Mouse (Mus musculus): ENCODE measurements around the gene Kcnk10. TPM values are rescaled to one million over a fixed set of nuclear protein-coding genes. Genes with fewer than 3 reads are reported as not detected.

Kcnk10 gene
- polyA plus RNA-seq, 1 experiment, result 4.3 TPM

DNA sequence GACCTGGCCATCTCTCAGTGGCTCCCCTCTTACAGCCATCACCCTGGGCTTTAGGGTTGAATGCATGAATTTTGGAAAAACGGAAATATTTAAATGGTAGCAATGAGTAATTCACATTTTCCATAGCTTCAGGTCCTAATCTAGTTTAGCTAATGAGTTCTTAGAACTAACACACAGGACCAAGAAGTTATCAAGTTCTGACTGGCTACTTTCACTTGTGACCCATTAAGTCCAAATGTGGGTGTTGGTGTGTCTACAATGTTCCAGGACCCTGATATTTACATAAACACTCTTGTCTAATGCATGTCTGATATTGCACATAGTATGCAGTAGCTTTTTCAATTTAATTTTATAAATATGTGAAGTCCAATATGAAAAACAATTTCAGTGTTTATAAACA, 27.2 kb upstream of the Kcnk10 start:
- H3K4me1 ChIP-seq (ENCODE audit: control insufficient read depth, insufficient read depth, low read length), result no peaks in the 10 kb centered on the region
- no peak overlapping the region for H3K4me3 ChIP-seq (ENCODE audit: insufficient read depth, low read length)
- no peak overlapping the region for H3K27ac ChIP-seq (ENCODE audit: insufficient read depth, low read length)
- TF ChIP-seq POLR2A (IDR thresholded peaks at IDR 0.05; ENCODE audit: extremely low read depth, insufficient read depth, low read length) (no peak), CTCF (IDR thresholded peaks at IDR 0.05; ENCODE audit: extremely low read depth, insufficient read depth, low read length) (no peak)

DNA sequence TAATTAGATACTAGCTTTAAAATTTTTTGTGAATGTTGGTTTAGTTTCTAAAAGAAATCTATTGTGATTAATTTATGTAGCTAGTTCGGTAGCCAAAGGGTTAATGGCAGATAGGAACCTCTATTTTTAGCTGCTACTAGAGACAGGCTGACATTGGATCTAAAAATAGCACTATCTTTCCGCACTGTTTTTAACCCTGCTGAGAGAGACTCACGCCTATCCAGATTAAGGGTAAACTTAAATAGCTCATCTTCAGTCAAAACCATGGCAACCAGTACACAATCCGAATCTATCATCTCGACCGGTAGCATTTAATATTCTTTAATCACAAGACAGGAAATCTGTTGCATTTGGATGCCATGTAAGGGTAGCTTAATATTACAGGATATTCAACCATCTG, 24.0 kb upstream of the Kcnk10 start:
- no peak overlapping the region for H3K4me3 ChIP-seq (ENCODE audit: insufficient read depth, low read length)
- no peak for TF ChIP-seq CTCF (IDR thresholded peaks at IDR 0.05; ENCODE audit: extremely low read depth, insufficient read depth, low read length)
- no peak for TF ChIP-seq POLR2A (IDR thresholded peaks at IDR 0.05; ENCODE audit: extremely low read depth, insufficient read depth, low read length)
- H3K4me1 ChIP-seq (ENCODE audit: control insufficient read depth, insufficient read depth, low read length), result no peaks in the 10 kb centered on the region
- no peak overlapping the region for H3K27ac ChIP-seq (ENCODE audit: insufficient read depth, low read length)

DNA sequence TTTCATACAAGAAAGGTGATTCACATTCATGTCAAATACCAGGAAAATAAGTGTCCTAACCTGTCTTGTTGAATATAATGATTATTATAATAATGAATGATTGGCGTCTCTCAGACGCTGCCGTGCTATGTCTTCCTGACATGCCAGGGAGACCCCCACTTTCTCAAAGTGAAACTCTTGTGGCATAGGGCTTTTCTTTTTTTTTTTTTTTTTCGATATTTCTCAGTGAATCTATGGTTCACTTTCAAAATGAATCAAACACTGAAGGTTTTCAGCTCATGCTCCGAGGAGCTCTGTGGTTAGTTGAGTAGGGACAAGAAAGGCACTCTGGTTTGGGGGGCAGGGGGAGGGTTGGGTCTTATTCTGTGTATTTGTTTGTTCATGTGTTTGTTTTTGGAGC, 22.8 kb upstream of the Kcnk10 start:
- Histone ChIP-seq H3K4me3 (ENCODE audit: insufficient read depth, low read length) (no peak overlapping the region), H3K4me1 (ENCODE audit: control insufficient read depth, insufficient read depth, low read length) (no peaks in the 10 kb centered on the region), H3K27ac (ENCODE audit: insufficient read depth, low read length) (no peak overlapping the region)
- TF ChIP-seq POLR2A (IDR thresholded peaks at IDR 0.05; ENCODE audit: extremely low read depth, insufficient read depth, low read length), result no peak
- no peak for TF ChIP-seq CTCF (IDR thresholded peaks at IDR 0.05; ENCODE audit: extremely low read depth, insufficient read depth, low read length)

DNA sequence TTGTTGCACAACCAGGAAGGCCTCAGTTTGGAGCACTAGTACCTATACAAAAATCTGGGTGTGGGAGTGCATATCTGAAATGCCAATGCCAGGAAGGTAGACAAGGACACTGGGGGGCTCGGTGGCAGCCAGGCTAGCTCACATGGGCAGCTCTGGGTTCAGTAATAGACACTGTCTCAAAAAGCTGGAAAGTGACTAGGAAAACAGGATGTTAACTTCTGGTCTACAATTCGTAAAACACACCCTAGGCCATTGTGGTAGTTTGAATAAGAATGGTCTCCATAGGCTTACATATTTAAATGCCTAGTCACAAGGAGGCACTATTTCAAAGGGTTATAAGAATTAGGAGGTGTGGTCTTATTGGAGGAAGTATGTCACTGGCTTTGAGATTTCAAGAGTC, 12.9 kb upstream of the Kcnk10 start:
- H3K27ac ChIP-seq (ENCODE audit: insufficient read depth, low read length), result no peak overlapping the region
- no peak overlapping the region for H3K4me3 ChIP-seq (ENCODE audit: insufficient read depth, low read length)
- no peak for TF ChIP-seq CTCF (IDR thresholded peaks at IDR 0.05; ENCODE audit: extremely low read depth, insufficient read depth, low read length)
- TF ChIP-seq POLR2A (IDR thresholded peaks at IDR 0.05; ENCODE audit: extremely low read depth, insufficient read depth, low read length), result no peak
- H3K4me1 ChIP-seq (ENCODE audit: control insufficient read depth, insufficient read depth, low read length), result no peaks in the 10 kb centered on the region

DNA sequence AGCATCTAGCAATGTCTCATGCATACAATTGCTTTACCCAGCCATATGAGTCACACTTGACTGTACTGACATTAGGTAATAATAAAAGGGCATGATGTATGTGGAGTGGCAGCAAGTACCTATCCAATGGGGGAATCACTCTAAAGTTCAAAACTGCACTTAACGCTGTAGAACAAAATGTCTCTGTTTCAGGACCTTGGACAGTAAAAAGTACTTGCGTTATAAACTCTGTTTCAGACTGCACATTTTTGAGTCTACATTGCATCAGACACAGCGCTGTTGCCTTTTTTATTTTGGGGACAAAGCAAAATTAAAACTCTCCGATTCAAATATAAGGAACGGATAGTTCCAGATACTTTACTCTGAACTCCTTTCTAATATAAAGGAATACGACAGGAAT, 10.5 kb upstream of the Kcnk10 start:
- Histone ChIP-seq H3K27ac (ENCODE audit: insufficient read depth, low read length) (no peak overlapping the region), H3K4me3 (ENCODE audit: insufficient read depth, low read length) (no peak overlapping the region), H3K4me1 (ENCODE audit: control insufficient read depth, insufficient read depth, low read length) (no peaks in the 10 kb centered on the region)
- TF ChIP-seq POLR2A (IDR thresholded peaks at IDR 0.05; ENCODE audit: extremely low read depth, insufficient read depth, low read length), result no peak
- no peak for TF ChIP-seq CTCF (IDR thresholded peaks at IDR 0.05; ENCODE audit: extremely low read depth, insufficient read depth, low read length)

DNA sequence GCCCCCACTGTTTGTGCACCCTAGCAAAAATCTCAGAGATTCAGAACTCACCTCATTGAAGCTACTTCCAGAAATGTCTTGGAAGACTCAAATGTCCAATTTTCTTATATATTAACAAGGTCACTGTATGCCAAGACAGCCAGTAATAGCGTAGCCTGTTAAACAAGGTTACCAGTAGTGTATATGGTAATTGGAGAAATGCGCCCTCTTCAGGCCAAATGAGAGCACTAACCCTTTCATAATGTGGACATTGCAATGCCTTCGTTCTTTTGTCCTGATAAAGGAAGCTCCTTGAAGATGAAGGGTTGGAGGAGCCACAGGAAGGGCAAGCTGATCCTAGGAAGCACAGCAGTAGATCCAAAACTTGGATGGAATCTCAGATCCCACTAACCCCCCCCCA, 7.2 kb upstream of the Kcnk10 start:
- no peak overlapping the region for H3K4me3 ChIP-seq (ENCODE audit: insufficient read depth, low read length)
- TF ChIP-seq POLR2A (IDR thresholded peaks at IDR 0.05; ENCODE audit: extremely low read depth, insufficient read depth, low read length) (no peak), CTCF (IDR thresholded peaks at IDR 0.05; ENCODE audit: extremely low read depth, insufficient read depth, low read length) (0 out of 2 replicates have a peak, but pooled peaks have one; percentile 12)
- no peak overlapping the region for H3K27ac ChIP-seq (ENCODE audit: insufficient read depth, low read length)
- H3K4me1 ChIP-seq (ENCODE audit: control insufficient read depth, insufficient read depth, low read length), result no peaks in the 10 kb centered on the region

DNA sequence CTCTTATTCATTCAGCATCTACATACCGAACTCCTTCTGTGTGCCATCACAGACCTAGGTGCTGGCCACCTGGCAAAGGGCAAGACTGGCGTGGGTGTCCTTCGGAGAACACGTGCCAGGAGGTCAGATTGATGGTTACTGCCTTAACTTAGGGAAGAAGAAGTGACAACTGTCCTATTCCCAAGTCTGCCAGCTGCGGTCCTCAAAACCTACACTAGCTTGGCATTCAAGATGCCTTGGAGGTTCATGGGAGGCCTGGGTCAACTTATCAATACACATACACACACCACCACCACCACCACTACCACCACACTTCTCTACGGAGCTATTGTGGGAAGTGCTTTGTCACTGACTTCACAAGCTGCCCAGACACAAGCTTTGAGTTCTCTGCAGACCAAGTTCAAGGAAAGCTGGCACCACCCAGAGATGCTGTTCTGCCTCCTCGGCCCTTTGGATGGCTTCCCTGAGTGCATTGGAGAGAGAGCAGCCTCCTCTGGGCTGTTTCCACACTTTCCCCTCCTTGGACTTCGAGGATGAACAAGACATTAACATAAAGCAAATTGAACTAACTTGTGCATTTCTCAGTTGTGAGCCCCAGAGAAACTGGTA, 2.1 kb downstream of the Kcnk10 start:
- TF ChIP-seq CTCF (IDR thresholded peaks at IDR 0.05; ENCODE audit: extremely low read depth, insufficient read depth, low read length) (no peak), POLR2A (IDR thresholded peaks at IDR 0.05; ENCODE audit: extremely low read depth, insufficient read depth, low read length) (no peak)
- Histone ChIP-seq H3K4me3 (ENCODE audit: insufficient read depth, low read length) (no peak overlapping the region; the same call in 1 of the 2 replicates), H3K27ac (ENCODE audit: insufficient read depth, low read length) (no peak overlapping the region), H3K4me1 (ENCODE audit: control insufficient read depth, insufficient read depth, low read length) (peaks cover 2% of the 10 kb centered on the region; the same call in 1 of the 2 replicates)

DNA sequence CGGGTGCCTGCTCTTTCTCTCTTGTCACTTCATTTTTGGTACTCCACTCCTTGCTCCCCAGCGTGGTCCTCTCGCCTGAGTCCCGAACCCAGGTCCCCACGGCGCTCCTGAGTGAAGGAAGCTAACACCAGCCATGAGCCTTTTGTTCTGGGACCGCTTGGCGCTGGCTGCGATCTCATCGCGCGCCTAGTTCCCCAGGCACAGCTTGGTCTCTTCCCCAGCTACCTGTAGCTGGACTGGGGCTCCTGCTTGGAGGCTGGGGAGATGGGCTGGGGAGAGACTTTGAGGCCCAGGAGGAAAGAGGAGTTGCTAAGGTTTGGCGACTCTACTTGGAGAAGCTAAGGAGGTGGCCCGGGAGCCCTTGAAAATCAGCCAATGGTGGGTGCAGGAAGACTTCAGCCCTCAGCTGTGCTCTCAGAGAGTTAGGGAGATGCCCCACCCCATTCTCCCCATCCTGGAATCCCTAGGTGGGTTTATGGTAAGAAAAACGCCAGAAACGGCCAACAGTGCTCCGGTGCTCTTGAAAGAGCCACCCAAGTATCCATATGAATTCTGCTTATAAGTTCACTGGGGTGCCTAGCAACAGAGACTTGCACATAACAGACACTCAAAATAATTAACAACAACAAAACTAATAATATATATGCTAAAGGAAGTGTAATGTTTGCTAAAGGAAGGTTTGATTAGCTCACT, 2.8 kb downstream of the Kcnk10 start:
- Histone ChIP-seq H3K4me3 (ENCODE audit: insufficient read depth, low read length) (peak overlapping the region; percentile 69), H3K27ac (ENCODE audit: insufficient read depth, low read length) (peak overlapping the region; percentile 87), H3K4me1 (ENCODE audit: control insufficient read depth, insufficient read depth, low read length) (peaks cover 2% of the 10 kb centered on the region; the same call in 1 of the 2 replicates)
- no peak for TF ChIP-seq POLR2A (IDR thresholded peaks at IDR 0.05; ENCODE audit: extremely low read depth, insufficient read depth, low read length)
- no peak for TF ChIP-seq CTCF (IDR thresholded peaks at IDR 0.05; ENCODE audit: extremely low read depth, insufficient read depth, low read length)

DNA sequence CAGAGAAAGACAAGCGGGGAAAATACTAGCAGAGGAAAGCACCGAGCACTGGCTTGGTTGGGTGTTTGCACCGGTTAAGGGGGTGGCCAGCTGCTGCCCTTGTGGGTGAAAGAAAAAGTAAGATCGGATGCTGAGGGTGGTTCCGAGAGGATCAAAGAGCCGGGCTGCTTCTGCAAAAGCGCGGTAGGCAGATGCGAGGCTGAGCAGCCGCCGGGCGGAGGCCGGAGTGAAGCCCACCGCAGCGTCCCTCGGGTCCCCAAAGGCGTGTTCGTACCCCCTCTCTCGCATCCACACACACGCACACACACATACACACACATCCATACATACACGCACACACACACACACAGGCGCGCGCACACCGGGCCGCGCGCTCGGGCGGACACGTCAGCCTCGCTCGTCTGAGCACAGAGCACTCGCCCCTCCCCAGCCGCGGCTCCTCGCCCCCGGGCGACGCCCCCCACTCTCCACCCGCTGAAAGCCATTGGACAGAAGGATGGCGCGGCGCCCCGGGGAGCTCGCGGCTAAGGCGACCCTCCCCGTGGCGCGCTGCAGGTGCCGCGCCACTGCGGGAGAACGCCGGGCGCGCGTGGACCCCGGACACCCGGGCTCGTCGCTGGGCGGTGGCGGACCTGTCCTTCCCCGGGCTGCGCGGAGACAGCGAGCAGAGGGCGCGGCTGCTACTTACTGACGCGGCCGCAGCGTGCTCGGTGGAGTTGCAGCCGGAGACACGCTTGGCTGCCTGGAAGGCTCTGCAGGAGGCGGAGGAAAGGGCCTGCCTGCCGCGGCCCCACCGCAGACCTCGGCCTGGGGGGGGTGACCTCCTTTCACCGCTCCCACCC, 3.5 kb downstream of the Kcnk10 start:
- Histone ChIP-seq H3K4me1 (ENCODE audit: control insufficient read depth, insufficient read depth, low read length) (peaks cover 2% of the 10 kb centered on the region; the same call in 1 of the 2 replicates), H3K4me3 (ENCODE audit: insufficient read depth, low read length) (peak overlapping the region; percentile 69), H3K27ac (ENCODE audit: insufficient read depth, low read length) (peak overlapping the region; percentile 87)
- TF ChIP-seq CTCF (IDR thresholded peaks at IDR 0.05; ENCODE audit: extremely low read depth, insufficient read depth, low read length) (no peak), POLR2A (IDR thresholded peaks at IDR 0.05; ENCODE audit: extremely low read depth, insufficient read depth, low read length) (0 out of 2 replicates have a peak, but pooled peaks have one; percentile 38)

All from cortical plate, adult 2 months (tissue).